Mouse (Mus musculus) lung, embryonic 16.5 days (tissue): Measurements from ENCODE around the gene Fgf14. TPM values are rescaled to one million over a fixed set of nuclear protein-coding genes. Genes with fewer than 3 reads are reported as not detected.
"Not testable (repeated sequence)": the region's sequence is repeated elsewhere in the genome, so short reads cannot be mapped to it uniquely, and the experiment has no call there.

Source experiments
- ATAC-seq: fragments of 200-750 bp; cut with Nextera tagmentation; 2 replicates; pipeline ENCODE4 v1.8.0; 2017; ENCODE audit warnings: low read depth, mild to moderate bottlenecking, moderate library complexity
- H3K27ac ChIP-seq: fragments of 300-500 bp; sonication (generic); 2 replicates; pipeline ENCODE4 v1.5.1; 2014; ENCODE audit warnings: mild to moderate bottlenecking, control low read depth, low read length
- H3K27me3 ChIP-seq: fragments of 300-500 bp; sonication (generic); 2 replicates; pipeline ENCODE4 v1.6.1; 2014; ENCODE audit warnings: low read depth, low read length, mixed read lengths; ENCODE audit not compliant: control insufficient read depth, insufficient read depth
- H3K36me3 ChIP-seq: fragments of 300-500 bp; sonication (generic); 2 replicates; pipeline ENCODE4 v1.6.1; 2014; ENCODE audit warnings: low read length; ENCODE audit not compliant: control insufficient read depth, insufficient read depth
- H3K4me1 ChIP-seq: fragments of 300-500 bp; sonication (generic); replicated peaks from 2 replicates; pipeline ENCODE4 v1.6.1; 2014; ENCODE audit warnings: low read length, mixed read lengths; ENCODE audit not compliant: control insufficient read depth, insufficient read depth
- H3K4me2 ChIP-seq: fragments of 300-500 bp; sonication (generic); 2 replicates; pipeline ENCODE4 v1.6.1; 2014; ENCODE audit warnings: low read depth, low read length, control low read depth
- H3K4me3 ChIP-seq: fragments of 300-500 bp; sonication (generic); 2 replicates; pipeline ENCODE4 v1.5.1; 2014; ENCODE audit warnings: mild to moderate bottlenecking, low read length, control low read depth
- H3K9ac ChIP-seq: fragments of 300-500 bp; sonication (generic); 2 replicates; pipeline ENCODE4 v1.6.1; 2014; ENCODE audit warnings: low read length, control low read depth
- H3K9me3 ChIP-seq: fragments of 300-500 bp; sonication (generic); 2 replicates; pipeline ENCODE4 v1.6.1; 2016; ENCODE audit warnings: low read length; ENCODE audit not compliant: control insufficient read depth
- WGBS: fragments of 180-500 bp; shearing (Covaris S2); extraction: QIAGEN DNeasy Blood & Tissue Kit; methylation state at CpG from one replicate; pipeline ENCODE4 v1.1.7; 2014; 5-methylcytosine and 5-hydroxymethylcytosine counted together
- polyA plus RNA-seq: library from polyadenylated mRNA; unstranded; fragments of >200 nt; fragmentation: Nextera tagmentation; extraction: Ambion mirVana; gene quantifications from 2 replicates; pipeline ENCODE4 v1.2.1, GENCODE M21; 2015

Gene Fgf14
- polyA plus RNA-seq, 1 experiment from 2014 or later: 0.65 TPM

DNA sequence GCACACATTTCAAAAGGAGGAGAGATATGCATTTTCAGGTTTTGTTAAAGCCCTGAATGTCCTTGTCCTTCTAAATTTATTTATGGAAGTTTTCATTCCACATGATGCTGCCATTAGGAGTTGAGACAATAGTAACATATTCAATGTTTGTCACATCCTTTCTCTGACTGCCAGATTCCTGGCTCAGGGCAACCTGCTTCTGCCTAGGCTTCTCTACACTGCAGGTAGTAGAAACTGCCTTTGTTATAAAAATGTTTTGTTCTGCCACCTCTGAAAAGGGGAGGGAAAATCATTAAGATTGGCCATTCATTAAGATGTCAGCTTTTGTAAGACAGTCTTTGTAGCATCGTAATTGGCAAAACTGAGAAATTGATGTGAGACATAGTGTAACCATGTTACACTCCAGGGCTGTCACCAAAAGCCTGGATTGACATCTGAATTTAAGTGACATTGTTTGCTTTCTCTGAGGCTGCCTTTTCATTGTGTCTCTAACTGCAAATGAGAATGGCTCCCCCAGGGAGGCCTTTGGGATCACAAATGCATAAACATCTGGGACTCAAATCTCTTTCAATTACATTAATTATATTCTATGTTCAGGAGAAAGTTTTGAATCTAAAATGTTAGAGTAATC lies 640.2 kb downstream of the Fgf14 start:
- ATAC-seq: no peak
- no peaks in the 10 kb centered on the region for H3K4me1 ChIP-seq
- no peaks in the 10 kb centered on the region for H3K9me3 ChIP-seq
- H3K27me3 ChIP-seq: no peaks in the 10 kb centered on the region
- no peak overlapping the region for H3K9ac ChIP-seq
- H3K4me3 ChIP-seq: no peak overlapping the region
- H3K4me2 ChIP-seq: no peak overlapping the region
- H3K36me3 ChIP-seq: no peaks in the 10 kb centered on the region
- 48% methylated on average over 1 of the region's 1 CpGs for WGBS
- H3K27ac ChIP-seq: no peak overlapping the region

DNA sequence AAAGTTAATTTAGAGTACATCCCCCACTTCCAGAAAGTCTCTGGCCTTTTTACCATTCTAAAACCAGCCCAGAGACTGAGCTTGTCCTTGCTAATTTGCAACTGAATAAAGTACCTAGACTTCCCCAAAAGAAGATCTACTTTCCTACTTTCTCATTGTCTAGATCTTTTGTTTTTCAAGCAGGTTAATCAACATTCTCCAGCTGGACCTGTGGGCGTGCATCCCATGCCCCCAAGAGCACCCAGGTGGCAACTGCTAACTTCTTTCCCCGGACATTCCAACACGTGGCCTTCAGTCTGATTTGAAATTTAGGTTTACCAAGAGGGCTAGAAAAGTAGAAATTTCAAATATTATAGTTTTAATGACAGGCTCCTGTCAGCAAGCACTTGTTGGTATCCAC lies 643.6 kb downstream of the Fgf14 start:
- H3K4me3 ChIP-seq, H3K9ac ChIP-seq, H3K36me3 ChIP-seq, ATAC-seq, H3K9me3 ChIP-seq, H3K27ac ChIP-seq, H3K27me3 ChIP-seq, H3K4me2 ChIP-seq, H3K4me1 ChIP-seq: not testable (repeated sequence)
- WGBS: 58% methylated on average over 3 of the region's 3 CpGs

DNA sequence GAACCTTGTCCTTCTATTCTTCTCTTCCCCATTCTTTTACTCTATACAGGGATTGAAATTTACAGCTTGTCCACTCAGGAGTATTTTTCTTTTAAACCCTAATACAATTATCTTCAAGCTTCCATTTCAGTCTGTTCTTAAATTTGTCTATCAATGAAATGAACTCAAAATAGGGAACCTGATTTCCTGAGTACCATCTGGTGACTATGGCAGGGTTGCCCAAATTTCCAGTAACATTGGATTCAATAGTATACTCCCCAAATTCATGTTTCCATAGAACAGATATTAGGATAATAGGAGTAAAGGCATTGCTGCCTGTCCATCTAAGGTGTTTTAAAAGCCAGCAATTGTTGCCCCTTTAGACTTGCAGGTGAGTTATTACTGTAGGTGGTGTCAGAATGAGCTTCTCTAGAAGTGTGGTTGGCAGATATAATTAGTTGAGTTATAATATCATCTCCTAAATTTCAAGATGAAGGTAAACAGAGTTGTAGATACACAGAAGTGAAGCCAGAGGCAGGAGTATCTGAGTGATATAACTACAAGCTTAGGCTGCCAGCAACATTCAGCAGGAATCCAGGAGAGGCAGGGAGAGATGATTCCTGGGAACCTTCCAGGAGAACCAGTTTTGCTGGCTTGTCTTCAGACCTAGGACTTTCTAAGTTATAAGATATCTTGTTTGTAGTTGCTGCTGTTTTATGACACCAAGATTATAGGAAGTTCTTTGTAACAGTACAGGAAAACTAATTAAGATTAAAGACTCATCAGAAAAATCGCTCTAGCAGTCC lies 648.8 kb downstream of the Fgf14 start:
- Histone ChIP-seq H3K9me3 (no peaks in the 10 kb centered on the region), H3K27ac (no peak overlapping the region), H3K36me3 (no peaks in the 10 kb centered on the region), H3K4me2 (no peak overlapping the region), H3K4me1 (no peaks in the 10 kb centered on the region), H3K27me3 (no peaks in the 10 kb centered on the region), H3K4me3 (no peak overlapping the region), H3K9ac (no peak overlapping the region)
- no peak for ATAC-seq
- 64% methylated on average over 1 of the region's 1 CpGs for WGBS

DNA sequence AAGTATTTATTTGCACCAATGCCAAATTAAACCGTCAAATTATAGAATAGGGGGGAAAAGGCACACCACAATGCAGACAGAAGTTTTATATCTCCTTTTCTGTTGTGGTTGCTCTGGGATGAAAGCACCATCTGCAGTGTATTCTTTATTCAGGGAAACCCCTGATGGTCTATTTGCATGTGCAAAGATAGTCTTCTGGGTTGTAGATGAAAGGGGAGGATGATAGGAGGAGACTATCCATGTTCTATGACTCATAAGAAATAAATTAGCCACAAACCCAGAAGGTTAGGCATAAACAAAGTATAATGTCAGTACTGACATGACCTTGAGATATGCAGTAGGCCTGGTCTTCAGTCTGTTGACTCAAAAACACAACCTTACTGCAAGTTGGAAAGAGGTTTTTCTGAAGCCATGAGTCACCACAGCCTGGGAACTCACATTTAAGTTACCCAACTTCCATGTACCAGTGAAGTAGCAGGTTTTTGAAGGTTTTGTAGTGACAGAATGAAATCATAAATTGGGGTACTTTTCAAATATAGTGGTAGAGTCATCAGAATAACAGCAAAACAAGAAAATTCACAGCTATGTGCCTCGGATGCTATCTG lies 686.2 kb downstream of the Fgf14 start:
- no peak overlapping the region for H3K4me3 ChIP-seq
- no peak overlapping the region for H3K27ac ChIP-seq
- no peaks in the 10 kb centered on the region for H3K36me3 ChIP-seq
- H3K9me3 ChIP-seq: no peaks in the 10 kb centered on the region
- H3K4me1 ChIP-seq: no peaks in the 10 kb centered on the region
- no peak overlapping the region for H3K9ac ChIP-seq
- 62% methylated on average over 2 of the region's 2 CpGs for WGBS
- no peaks in the 10 kb centered on the region for H3K27me3 ChIP-seq
- no peak for ATAC-seq
- no peak overlapping the region for H3K4me2 ChIP-seq

DNA sequence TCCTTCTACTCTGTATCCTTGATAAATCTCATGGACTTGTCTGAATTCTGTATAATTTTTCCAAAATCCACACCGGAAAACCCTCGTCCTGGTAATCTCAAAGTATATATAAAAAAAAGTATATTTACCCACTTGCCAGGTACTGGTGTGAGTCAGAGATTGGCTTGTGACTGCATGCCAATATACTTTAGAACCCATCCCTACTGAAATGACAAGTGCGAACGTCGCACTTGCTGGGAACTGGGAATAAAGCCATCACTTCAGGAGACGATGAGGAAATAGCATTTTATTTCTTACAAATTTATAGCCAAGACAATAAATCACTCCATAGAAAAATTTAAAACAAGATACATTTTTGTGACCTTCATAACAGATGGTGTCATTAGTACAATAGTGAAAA lies 708.9 kb downstream of the Fgf14 start:
- Histone ChIP-seq H3K9ac (no peak overlapping the region), H3K27ac (no peak overlapping the region), H3K4me3 (no peak overlapping the region), H3K9me3 (no peaks in the 10 kb centered on the region), H3K4me1 (no peaks in the 10 kb centered on the region), H3K36me3 (no peaks in the 10 kb centered on the region), H3K27me3 (no peaks in the 10 kb centered on the region), H3K4me2 (no peak overlapping the region)
- no peak for ATAC-seq
- whole genome bisulfite sequencing: 83% methylated on average over 6 of the region's 6 CpGs

DNA sequence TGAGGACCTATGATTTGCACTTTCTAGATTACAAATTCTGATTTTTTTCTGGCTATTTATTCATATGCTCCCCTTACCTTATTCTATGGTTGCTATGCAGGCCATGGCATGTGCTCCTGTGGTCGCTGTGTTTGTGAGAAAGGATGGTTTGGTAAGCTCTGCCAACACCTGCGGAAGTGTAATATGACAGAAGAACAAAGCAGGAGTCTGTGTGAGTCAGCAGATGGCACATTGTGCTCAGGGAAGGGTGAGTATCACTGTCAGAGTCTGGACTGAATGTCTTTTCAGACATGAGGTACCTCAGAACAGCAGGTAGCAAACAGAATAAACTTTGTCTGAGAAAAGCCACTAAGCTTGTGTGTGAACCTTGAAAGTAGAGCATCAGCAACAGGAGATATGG lies 710.4 kb downstream of the Fgf14 start:
- H3K36me3 ChIP-seq: no peaks in the 10 kb centered on the region
- no peak overlapping the region for H3K4me2 ChIP-seq
- H3K4me1 ChIP-seq: no peaks in the 10 kb centered on the region
- no peaks in the 10 kb centered on the region for H3K9me3 ChIP-seq
- no peak overlapping the region for H3K9ac ChIP-seq
- ATAC-seq: no peak
- WGBS: 58% methylated on average over 2 of the region's 2 CpGs
- H3K27me3 ChIP-seq: no peaks in the 10 kb centered on the region
- H3K4me3 ChIP-seq: no peak overlapping the region
- H3K27ac ChIP-seq: no peak overlapping the region
